Mouse (Mus musculus) heart, postnatal 0 days (tissue): ENCODE results near the gene Lias.

Experiments
- CTCF ChIP-seq: IDR thresholded peaks from 2 replicates; pipeline ENCODE4 v1.5.1; 2016; ENCODE audit warnings: antibody characterized with exemption, control low read depth, low read depth
- EP300 ChIP-seq: IDR thresholded peaks from 2 replicates; pipeline ENCODE4 v1.6.1; 2016; ENCODE audit warnings: antibody characterized with exemption, low read depth

GRCm38 (mm10) chr5:65354097-65354496 lies 37.2 kb upstream of the Lias start:
- TF ChIP-seq EP300 (no peak), CTCF (no peak)
